Mouse (Mus musculus) heart, embryonic 16.5 days (tissue): Measurements from ENCODE around the gene Prr5l. TPM values are rescaled to one million over a fixed set of nuclear protein-coding genes. Genes with fewer than 3 reads are reported as not detected.
A peak's percentile ranks its signal among the peaks of the same experiment; 100 is the strongest.

Experiments
- ATAC-seq: fragments of 200-750 bp; cut with Nextera tagmentation; replicated peaks from 2 replicates; pipeline ENCODE4 v1.8.0; 2017; ENCODE audit warnings: moderate number of reproducible peaks; ENCODE audit not compliant: insufficient read depth, low FRiP score; ENCODE audit errors: extremely low read depth
- H3K27ac ChIP-seq: fragments of 300-500 bp; sonication (generic); 2 replicates; pipeline ENCODE4 v1.5.1; 2014; ENCODE audit warnings: mild to moderate bottlenecking, low read length, control low read depth, moderate library complexity
- H3K27me3 ChIP-seq: fragments of 300-500 bp; sonication (generic); 2 replicates; pipeline ENCODE4 v1.6.1; 2014; ENCODE audit warnings: low read length, mixed read lengths; ENCODE audit not compliant: control insufficient read depth, insufficient read depth
- H3K36me3 ChIP-seq: fragments of 300-500 bp; sonication (generic); 2 replicates; pipeline ENCODE4 v1.6.1; 2014; ENCODE audit not compliant: control insufficient read depth, insufficient read depth
- H3K4me1 ChIP-seq: fragments of 300-500 bp; sonication (generic); 2 replicates; pipeline ENCODE4 v1.6.1; 2014; ENCODE audit warnings: low read length, mixed read lengths; ENCODE audit not compliant: control insufficient read depth, insufficient read depth
- H3K4me2 ChIP-seq: fragments of 300-500 bp; sonication (generic); 2 replicates; pipeline ENCODE4 v1.6.1; 2014; ENCODE audit warnings: low read depth, mild to moderate bottlenecking, control low read depth, low read length
- H3K4me3 ChIP-seq: fragments of 300-500 bp; sonication (generic); 2 replicates; pipeline ENCODE4 v1.5.1; 2014; ENCODE audit warnings: mild to moderate bottlenecking, control low read depth, low read length
- H3K9ac ChIP-seq: fragments of 300-500 bp; sonication (generic); 2 replicates; pipeline ENCODE4 v1.6.1; 2014; ENCODE audit warnings: low read length, control low read depth
- H3K9me3 ChIP-seq: fragments of 300-500 bp; sonication (generic); replicated peaks from 2 replicates; pipeline ENCODE4 v1.6.1; 2016; ENCODE audit warnings: low read length; ENCODE audit not compliant: control insufficient read depth
- WGBS: fragments of 180-500 bp; shearing (Covaris S2); extraction: QIAGEN DNeasy Blood & Tissue Kit; methylation state at CpG from one replicate; pipeline ENCODE4 v1.1.7; 2014; 5-methylcytosine and 5-hydroxymethylcytosine counted together
- polyA plus RNA-seq: library from polyadenylated mRNA; unstranded; fragments of >200 nt; fragmentation: Nextera tagmentation; extraction: Ambion mirVana; gene quantifications from 2 replicates; pipeline ENCODE4 v1.2.1, GENCODE M21; 2015

Prr5l gene
- polyA plus RNA-seq, 1 experiment from 2014 or later, result 6.2 TPM

- Histone ChIP-seq H3K27ac (no peak overlapping the region; the same call in 1 of the 2 replicates), H3K9me3 (no peaks in the 10 kb centered on the region), H3K4me2 (no peak overlapping the region), H3K4me1 (no peaks in the 10 kb centered on the region), H3K4me3 (no peak overlapping the region), H3K9ac (no peak overlapping the region), H3K27me3 (no peaks in the 10 kb centered on the region), H3K36me3 (no peaks in the 10 kb centered on the region)
- ATAC-seq, result no peak
- WGBS, result 57% methylated on average over 4 of the region's 4 CpGs
These were observed 119.9 kb downstream of the Prr5l start for GRCm38 (mm10) chr2:101762955-101763386.

DNA sequence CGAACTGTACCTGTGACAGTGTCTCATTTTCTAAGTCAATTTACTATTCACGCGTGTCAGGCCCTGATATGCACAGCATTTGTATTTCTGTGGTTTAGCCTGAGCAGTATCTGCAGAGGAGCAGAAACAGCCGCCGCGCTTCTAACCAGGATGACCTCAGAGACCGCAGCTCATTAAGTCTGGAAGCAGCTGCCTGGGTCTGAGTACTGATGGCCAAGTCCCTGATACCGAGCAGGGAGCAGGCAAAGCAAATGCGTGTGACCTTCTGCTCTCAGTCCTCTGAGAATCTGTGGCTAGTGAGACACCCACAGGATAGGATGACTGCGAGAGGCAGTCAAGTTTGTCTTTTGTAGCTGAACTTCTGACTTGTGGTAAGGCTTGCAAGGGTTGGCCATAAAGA, 120.4 kb downstream of the Prr5l start:
- no peak for ATAC-seq
- H3K9ac ChIP-seq, result no peak overlapping the region
- no peaks in the 10 kb centered on the region for H3K36me3 ChIP-seq
- H3K9me3 ChIP-seq, result no peaks in the 10 kb centered on the region
- H3K4me2 ChIP-seq, result no peak overlapping the region
- no peaks in the 10 kb centered on the region for H3K4me1 ChIP-seq
- no peak overlapping the region for H3K4me3 ChIP-seq
- H3K27me3 ChIP-seq, result no peaks in the 10 kb centered on the region
- no peak overlapping the region; the same call in 1 of the 2 replicates for H3K27ac ChIP-seq
- WGBS, result 50% methylated on average over 10 of the region's 10 CpGs

DNA sequence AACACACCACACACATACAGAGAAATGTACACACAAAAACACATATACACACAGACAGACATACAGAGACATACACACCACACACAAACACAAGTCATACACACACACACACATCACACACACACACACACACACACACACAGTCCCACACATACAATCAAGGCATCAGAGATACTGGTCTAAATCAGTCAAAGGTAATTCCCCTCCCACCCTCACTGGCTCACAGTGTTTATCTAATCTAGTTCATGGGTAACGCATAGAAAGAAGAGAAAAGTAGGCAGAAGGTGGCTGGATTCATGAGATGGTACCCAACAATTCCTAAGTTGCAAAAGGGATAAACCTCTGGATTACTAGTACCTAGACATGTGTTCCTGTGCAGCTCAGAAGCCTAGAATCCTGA, 120.9 kb downstream of the Prr5l start:
- Histone ChIP-seq H3K27me3 (no peaks in the 10 kb centered on the region), H3K4me3 (no peak overlapping the region), H3K4me1 (no peaks in the 10 kb centered on the region), H3K36me3 (no peaks in the 10 kb centered on the region), H3K27ac (no peak overlapping the region), H3K9ac (no peak overlapping the region), H3K9me3 (no peaks in the 10 kb centered on the region), H3K4me2 (no peak overlapping the region)
- WGBS, result 76% methylated on average over 1 of the region's 1 CpGs
- ATAC-seq, result no peak

- Histone ChIP-seq H3K9me3 (no peaks in the 10 kb centered on the region), H3K9ac (no peak overlapping the region), H3K4me2 (no peak overlapping the region), H3K27ac (no peak overlapping the region), H3K4me3 (no peak overlapping the region), H3K4me1 (peaks cover 12% of the 10 kb centered on the region), H3K27me3 (no peaks in the 10 kb centered on the region), H3K36me3 (no peaks in the 10 kb centered on the region)
- 71% methylated on average over 9 of the region's 9 CpGs for WGBS
- no peak for ATAC-seq
These were observed 123.1 kb downstream of the Prr5l start for GRCm38 (mm10) chr2:101759523-101760277.

- no peak for ATAC-seq
- WGBS, result 76% methylated on average over 1 of the region's 1 CpGs
- no peaks in the 10 kb centered on the region for H3K27me3 ChIP-seq
- no peak overlapping the region for H3K9ac ChIP-seq
- no peak overlapping the region for H3K4me3 ChIP-seq
- H3K36me3 ChIP-seq, result no peaks in the 10 kb centered on the region
- no peak overlapping the region for H3K4me2 ChIP-seq
- peaks cover 12% of the 10 kb centered on the region for H3K4me1 ChIP-seq
- no peak overlapping the region for H3K27ac ChIP-seq
- no peaks in the 10 kb centered on the region for H3K9me3 ChIP-seq
These were observed 125.0 kb downstream of the Prr5l start for GRCm38 (mm10) chr2:101757806-101758205.

DNA sequence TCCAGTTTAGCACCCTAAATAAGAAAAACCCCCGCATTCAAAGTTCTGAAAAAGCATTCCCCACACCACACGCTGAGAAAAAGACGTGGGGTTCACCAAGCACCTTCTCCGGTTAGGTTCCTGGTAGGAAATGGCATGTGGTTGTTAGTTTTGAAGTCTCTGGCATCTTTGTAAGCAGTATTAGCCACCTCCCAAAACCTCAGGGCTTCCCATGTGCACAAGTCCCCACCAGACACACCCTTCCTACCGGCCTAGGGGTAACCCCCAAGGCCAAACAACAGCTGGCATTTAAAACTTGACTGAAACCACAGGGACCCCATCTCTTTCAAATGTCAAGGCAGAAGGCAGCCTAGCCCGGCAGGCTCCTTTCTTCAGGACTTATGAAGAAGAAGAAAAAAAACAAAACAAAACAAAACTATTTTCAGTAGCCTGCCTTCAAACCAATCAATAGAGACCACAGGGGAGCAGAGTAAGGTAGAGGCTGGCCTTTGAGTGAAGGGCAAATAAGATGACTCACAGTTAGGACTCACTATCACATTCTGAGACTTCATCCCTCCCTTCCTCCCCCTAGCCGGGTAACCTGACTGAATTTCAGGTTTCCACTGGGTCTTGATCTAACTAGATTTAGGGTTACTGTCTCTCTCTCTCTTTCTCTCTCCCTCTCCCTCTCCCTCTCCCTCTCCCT, 126.6 kb downstream of the Prr5l start:
- ATAC-seq, result no peak
- Histone ChIP-seq H3K27me3 (no peaks in the 10 kb centered on the region), H3K4me2 (no peak overlapping the region), H3K36me3 (no peaks in the 10 kb centered on the region), H3K27ac (no peak overlapping the region), H3K4me1 (peaks cover 23% of the 10 kb centered on the region), H3K4me3 (no peak overlapping the region), H3K9me3 (no peaks in the 10 kb centered on the region), H3K9ac (no peak overlapping the region)
- WGBS, result 55% methylated on average over 7 of the region's 7 CpGs

GRCm38 (mm10) chr2:101754939-101755555, 127.8 kb downstream of the Prr5l start:
- Histone ChIP-seq H3K9me3 (no peaks in the 10 kb centered on the region), H3K9ac (peak overlapping the region; percentile 57), H3K4me3 (peak overlapping the region; percentile 27; the same call in 1 of the 2 replicates), H3K27me3 (no peaks in the 10 kb centered on the region), H3K27ac (no peak overlapping the region), H3K36me3 (no peaks in the 10 kb centered on the region), H3K4me1 (peaks cover 29% of the 10 kb centered on the region), H3K4me2 (peak overlapping the region; percentile 58)
- 11% methylated on average over 11 of the region's 11 CpGs for WGBS
- 0 out of 2 replicates have a peak, but pooled peaks have one; percentile 8 for ATAC-seq

GRCm38 (mm10) chr2:101754428-101754827, 128.4 kb downstream of the Prr5l start:
- no peaks in the 10 kb centered on the region for H3K36me3 ChIP-seq
- ATAC-seq, result no peak
- no peak overlapping the region for H3K9ac ChIP-seq
- no peak overlapping the region for H3K4me2 ChIP-seq
- H3K9me3 ChIP-seq, result no peaks in the 10 kb centered on the region
- no peak overlapping the region for H3K27ac ChIP-seq
- H3K27me3 ChIP-seq, result no peaks in the 10 kb centered on the region
- peaks cover 29% of the 10 kb centered on the region for H3K4me1 ChIP-seq
- 76% methylated on average over 4 of the region's 4 CpGs for WGBS
- H3K4me3 ChIP-seq, result no peak overlapping the region

DNA sequence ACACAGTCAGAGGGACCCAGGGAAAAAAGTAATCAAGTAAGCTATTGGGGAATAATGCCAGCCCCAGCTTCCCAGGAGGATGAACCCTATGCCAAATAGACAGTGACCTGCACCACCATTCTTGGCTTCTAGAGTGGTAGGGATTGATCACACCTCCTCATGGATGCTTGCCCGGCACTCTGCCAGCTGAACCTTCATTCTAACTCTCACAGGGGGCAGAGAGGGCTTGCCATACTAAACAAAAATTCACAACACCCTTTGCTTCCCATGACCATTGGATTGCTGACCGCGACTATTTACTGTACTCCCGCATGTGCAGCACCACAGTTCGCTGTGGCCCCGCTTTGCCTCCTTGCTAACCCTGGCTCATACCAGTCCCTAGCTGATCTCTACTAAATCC, 129.8 kb downstream of the Prr5l start:
- peaks cover 29% of the 10 kb centered on the region for H3K4me1 ChIP-seq
- no peaks in the 10 kb centered on the region for H3K27me3 ChIP-seq
- no peaks in the 10 kb centered on the region for H3K36me3 ChIP-seq
- no peak overlapping the region for H3K4me2 ChIP-seq
- H3K9ac ChIP-seq, result no peak overlapping the region
- ATAC-seq, result no peak
- H3K27ac ChIP-seq, result no peak overlapping the region
- no peaks in the 10 kb centered on the region for H3K9me3 ChIP-seq
- no peak overlapping the region for H3K4me3 ChIP-seq
- 81% methylated on average over 6 of the region's 6 CpGs for WGBS
